Mouse (Mus musculus) large intestine, adult 2 months (tissue): Measurements from ENCODE around the gene Dennd5a. TPM values are rescaled to one million over a fixed set of nuclear protein-coding genes. Genes with fewer than 3 reads are reported as not detected.

Experiments
- DNase-seq: peaks from one replicate; pipeline ENCODE4 v3.0.0-alpha.2; 2012; ENCODE audit warnings: low read depth, low spot score
- WGBS: fragments of 180-500 bp; shearing (Covaris S2); methylation state at CpG from one replicate; pipeline ENCODE4 v1.1.7; 2018; 5-methylcytosine and 5-hydroxymethylcytosine counted together
- polyA plus RNA-seq: library from polyadenylated mRNA; depleted of rRNA; stranded (reverse); fragments of >200 nt; gene quantifications from 2 replicates; pipeline ENCODE4 v1.2.3, GENCODE M21; 2012

Gene Dennd5a
- polyA plus RNA-seq, 1 experiment, result 19.6 TPM

DNA sequence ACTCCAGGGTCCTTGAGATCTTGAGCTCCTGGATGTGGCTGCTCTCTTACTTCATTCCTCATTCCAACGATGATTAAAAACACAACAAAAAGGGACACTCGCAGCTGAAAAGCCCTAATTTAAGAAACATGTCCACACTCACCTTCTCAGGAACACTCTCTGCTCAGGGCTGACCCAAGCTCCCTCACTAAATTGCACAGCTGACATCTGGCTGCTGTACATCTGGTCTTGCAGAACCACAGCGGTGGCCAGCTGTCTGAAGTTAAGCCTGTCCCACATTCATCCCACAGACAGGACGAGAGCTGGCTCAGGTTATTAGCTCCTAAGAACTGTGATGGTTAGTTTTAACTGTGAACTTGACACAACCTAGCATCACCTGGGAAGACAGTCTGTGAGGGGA lies 68.5 kb downstream of the Dennd5a start:
- WGBS, result 80% methylated on average over 4 of the region's 4 CpGs
- no peak for DNase-seq

- no peak for DNase-seq
- WGBS, result 95% methylated on average over 2 of the region's 2 CpGs
These were observed 70.0 kb downstream of the Dennd5a start for GRCm38 (mm10) chr7:109890256-109890655.

DNA sequence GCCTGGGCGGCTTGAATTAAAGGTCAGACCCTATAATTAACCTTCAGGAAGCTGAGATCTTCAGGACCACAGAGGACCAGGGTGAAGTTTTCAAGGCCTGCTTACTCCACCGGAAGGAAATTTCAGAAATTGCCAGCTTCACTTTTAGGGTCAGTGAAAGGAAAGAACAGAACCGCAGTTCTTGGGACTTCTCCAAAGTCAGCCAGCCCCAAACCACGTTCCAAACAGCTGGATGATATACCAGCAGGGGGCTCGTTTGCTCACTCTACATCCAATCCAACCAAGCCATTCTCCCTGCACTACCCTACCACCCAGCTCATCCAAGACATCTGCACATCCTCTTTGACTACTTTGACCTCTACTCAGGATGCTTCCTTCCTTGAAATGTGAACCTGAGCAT lies 71.0 kb downstream of the Dennd5a start:
- 73% methylated on average over 5 of the region's 5 CpGs for WGBS
- DNase-seq, result no peak

DNA sequence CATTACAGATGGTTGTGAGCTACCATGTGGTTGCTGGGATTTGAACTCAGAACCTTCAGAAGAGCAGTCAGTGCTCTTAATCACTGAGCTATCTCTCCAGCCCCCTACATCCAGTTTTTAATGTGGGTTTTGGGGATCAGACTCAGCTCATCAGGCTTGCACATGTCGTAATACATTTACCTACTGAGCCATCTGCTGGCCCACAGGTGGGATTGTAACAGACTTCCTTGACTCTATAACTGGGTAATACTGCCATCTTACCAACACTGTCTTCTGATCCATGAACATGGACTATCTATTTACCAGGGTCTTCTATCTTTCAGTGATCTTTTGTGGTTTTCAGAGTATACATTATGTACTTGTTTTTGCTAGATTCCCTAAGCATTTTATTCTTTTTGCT lies 74.0 kb downstream of the Dennd5a start:
- no peak for DNase-seq
- 93% methylated on average over 1 of the region's 1 CpGs for WGBS

- 76% methylated on average over 2 of the region's 2 CpGs for WGBS
- no peak for DNase-seq
These were observed 77.7 kb downstream of the Dennd5a start for GRCm38 (mm10) chr7:109882574-109882973.

DNA sequence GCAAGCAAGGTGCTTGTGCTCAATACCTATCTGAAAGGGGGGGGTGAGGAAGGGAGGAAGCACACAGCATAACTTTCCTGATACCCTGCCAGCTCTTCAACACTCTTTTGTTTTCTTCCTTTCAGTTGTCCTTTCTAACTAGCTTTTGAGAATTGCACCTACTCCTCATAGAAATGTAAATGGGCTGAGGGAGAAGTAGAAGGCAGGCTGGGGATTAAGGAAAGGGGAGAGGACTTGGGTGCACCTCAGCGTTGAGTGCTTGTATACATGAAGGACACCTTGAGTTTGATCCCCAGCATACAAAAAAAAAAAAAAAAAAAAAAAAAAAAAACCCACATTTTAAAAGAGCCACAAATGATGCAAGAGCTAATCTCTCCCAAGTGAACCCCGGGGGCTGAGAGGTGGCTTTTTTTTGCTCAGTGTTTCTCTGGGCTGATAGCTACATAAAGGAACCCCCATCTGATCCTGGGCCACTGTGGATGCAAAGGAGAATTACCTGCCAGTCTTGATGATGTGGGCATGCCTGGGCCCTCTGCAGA lies 78.6 kb downstream of the Dennd5a start:
- DNase-seq, result no peak
- 53% methylated on average over 2 of the region's 2 CpGs for WGBS

GRCm38 (mm10) chr7:109879158-109879557 lies 81.1 kb downstream of the Dennd5a start:
- DNase-seq, result no peak
- WGBS, result 51% methylated on average over 12 of the region's 12 CpGs

DNA sequence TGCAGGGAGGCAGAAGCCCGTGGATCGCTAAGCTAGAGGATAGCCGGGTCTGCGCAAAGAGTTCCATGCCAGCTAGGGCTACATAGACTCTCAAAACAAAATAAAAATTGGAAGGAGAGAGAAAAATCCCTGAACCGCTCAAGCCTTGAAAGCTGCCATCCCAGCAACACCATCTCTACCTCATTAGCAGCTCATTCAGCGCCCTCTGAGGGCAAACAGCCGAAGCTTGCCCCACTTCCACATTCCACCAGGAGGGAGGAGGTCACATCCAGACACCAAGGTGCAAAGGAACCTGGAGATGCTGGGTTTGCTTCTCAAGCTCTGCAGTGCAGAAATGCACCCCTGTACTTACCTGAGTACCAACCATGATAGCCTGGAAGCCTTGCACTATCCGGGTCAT lies 84.2 kb downstream of the Dennd5a start:
- no peak for DNase-seq
- WGBS, result 60% methylated on average over 8 of the region's 8 CpGs

GRCm38 (mm10) chr7:109875598-109875997 lies 84.7 kb downstream of the Dennd5a start:
- no peak for DNase-seq
- 73% methylated on average over 3 of the region's 3 CpGs for WGBS

GRCm38 (mm10) chr7:109875033-109875432 lies 85.2 kb downstream of the Dennd5a start:
- DNase-seq, result no peak

GRCm38 (mm10) chr7:109873170-109873569 lies 87.1 kb downstream of the Dennd5a start:
- no peak for DNase-seq
- WGBS, result 46% methylated on average over 5 of the region's 5 CpGs

GRCm38 (mm10) chr7:109871232-109871631 lies 89.0 kb downstream of the Dennd5a start:
- no peak for DNase-seq
- 81% methylated on average over 5 of the region's 5 CpGs for WGBS

- WGBS, result 59% methylated on average over 3 of the region's 3 CpGs
- no peak for DNase-seq
These were observed 91.8 kb downstream of the Dennd5a start for GRCm38 (mm10) chr7:109868498-109868897.

- 67% methylated on average over 3 of the region's 3 CpGs for WGBS
These were observed 93.6 kb downstream of the Dennd5a start for GRCm38 (mm10) chr7:109866643-109867042.

DNA sequence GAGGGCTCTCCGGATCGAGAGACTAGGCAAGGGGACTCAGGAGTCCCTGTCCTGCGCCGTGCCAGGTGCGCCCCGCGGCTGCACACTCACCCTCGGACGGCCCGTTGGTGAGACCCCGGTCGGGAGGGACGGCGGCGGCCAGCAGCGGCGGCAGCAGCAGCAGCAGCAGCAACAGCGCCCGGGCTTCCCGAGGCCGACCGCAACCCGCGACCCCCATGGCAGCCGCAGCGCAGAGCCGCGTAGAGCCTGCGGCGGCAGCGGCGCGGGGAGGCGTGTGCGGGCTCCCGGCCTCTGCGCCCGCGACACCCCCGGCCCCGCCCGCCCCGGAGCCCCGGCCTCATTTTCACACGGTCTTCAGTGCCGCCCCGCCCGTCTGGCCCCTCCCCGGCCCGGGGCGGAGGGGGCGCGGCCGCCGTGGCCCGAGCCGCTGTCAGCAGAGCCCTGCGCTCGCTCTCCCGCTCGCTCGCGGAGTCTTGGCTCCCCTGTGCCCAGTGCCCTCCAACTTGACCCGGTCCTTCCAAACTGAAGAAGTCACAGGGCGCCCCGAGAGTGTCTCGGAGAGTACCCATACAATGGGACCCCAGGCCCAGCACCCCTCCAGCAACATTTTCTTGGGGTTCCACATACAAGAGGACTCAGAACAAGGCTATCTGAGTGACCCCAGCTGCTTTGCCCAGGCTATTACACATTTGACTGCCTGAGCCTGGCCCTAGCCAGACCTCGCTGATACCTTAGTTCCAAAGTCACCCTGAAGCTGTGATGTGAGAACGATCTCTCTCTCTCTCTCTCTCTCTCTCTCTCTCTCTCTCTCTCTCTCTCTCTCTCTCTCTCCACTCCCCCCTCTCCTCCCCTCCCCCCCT lies 94.7 kb downstream of the Dennd5a start, which contains the start of gene Scube2:
Gene Scube2, minus strand, starts transcription at position 310 of the 860 bp plus-strand sequence.
- 3% methylated on average over 65 of the region's 69 CpGs for WGBS
- no peak for DNase-seq

More at GRCm38 (mm10) chr7:109866643-109867042, 93.6 kb downstream of the Dennd5a start:
- no peak for DNase-seq

DNA sequence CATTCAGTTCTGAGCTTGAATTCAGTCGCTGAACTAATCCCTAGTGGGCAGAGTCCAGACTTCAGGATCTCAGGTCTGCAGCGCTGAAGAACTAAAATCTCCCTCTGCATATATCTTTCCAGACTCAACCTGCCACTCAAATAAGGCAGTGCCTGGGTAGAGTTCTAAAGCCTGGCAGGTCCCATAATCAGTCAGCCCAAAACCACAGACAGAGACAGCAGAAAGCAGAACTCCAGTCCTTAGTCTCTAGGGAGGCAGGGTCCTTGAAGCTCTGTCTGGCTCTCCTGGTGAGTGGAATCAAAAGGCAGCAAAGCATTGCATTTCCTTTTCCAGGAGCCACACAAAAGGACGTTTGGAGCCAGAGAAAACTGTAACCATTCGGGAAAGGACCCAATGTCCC lies 96.7 kb downstream of the Dennd5a start:
- 28% methylated on average over 4 of the region's 4 CpGs for WGBS
- no peak for DNase-seq

DNA sequence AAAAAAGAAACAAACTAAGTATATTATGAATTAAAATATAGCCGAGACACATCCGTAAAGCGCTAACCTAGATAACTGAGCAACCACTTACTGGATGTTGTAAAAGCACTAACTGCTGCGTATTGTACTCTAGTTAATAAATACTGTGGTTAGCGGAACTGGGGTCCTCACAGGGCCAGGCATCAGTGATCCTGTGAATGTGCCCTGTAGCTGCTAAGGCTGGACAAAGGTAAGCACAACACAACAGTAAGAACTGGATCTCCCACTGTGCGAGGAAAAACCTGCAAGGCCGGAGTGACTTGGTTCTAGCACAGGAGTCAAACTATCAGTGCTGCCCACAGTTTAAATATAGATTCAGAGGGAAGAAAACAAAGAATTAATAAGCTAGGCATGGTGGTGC lies 100.1 kb downstream of the Dennd5a start:
- 64% methylated on average over 7 of the region's 7 CpGs for WGBS
- no peak for DNase-seq

DNA sequence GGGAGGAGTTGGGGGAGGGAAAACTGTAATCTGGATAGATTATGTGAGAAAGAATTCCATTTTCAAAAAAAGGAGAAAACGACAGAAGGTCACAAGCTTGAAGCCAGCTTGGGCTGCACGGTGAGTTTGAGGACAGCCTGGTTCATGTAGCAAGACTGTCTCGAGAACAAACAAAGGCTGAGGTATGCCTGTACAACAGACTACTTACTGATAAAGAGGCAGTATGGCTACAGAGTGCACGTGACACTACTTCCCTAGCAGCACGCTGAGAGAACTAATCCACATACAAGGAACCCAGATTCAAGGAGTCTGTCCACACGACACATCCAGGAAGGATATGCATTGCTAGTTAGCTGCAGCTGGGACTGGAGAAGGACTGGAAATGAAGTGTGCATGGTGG lies 100.9 kb downstream of the Dennd5a start:
- no peak for DNase-seq
- WGBS, result 33% methylated on average over 6 of the region's 6 CpGs

DNA sequence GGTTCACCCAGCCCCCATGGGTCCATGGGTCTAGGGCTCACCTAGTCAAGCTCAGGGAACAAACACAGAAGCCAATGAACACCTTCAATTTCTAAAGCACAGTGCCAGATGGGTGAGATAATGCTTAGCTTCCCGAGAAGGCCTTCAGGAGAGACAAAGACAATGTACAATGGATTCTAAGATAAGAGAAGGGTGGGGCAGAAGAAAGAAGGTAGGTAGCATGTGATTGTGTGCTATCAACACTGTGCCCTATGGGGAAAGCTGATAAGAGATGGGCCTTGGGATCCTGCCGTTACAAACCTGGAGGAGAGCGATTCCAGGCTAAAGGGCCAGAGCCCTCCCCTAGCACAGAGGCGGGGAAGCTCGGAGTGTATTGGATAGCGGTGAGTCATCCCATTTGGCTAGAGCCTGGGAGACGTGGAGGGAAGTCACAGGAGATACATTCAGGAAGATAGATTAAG lies 107.5 kb downstream of the Dennd5a start:
- DNase-seq, result peak; percentile 3
- 10% methylated on average over 7 of the region's 7 CpGs for WGBS

GRCm38 (mm10) chr7:109852017-109852416 lies 108.3 kb downstream of the Dennd5a start:
- no peak for DNase-seq
- WGBS, result 91% methylated on average over 7 of the region's 7 CpGs

GRCm38 (mm10) chr7:109850531-109850930 lies 109.7 kb downstream of the Dennd5a start:
- 67% methylated on average over 3 of the region's 3 CpGs for WGBS
- no peak for DNase-seq
